Mouse (Mus musculus) kidney, embryonic 15.5 days (tissue): Measurements from ENCODE around the gene Olfr1282. TPM values are rescaled to one million over a fixed set of nuclear protein-coding genes. Genes with fewer than 3 reads are reported as not detected.
"Not testable (repeated sequence)": the region's sequence is repeated elsewhere in the genome, so short reads cannot be mapped to it uniquely, and the experiment has no call there.

Source experiments
- ATAC-seq: fragments of 200-750 bp; cut with Nextera tagmentation; replicated peaks from 2 replicates; pipeline ENCODE4 v1.8.0; 2017; ENCODE audit warnings: moderate TSS enrichment; ENCODE audit not compliant: low FRiP score
- H3K27ac ChIP-seq: fragments of 300-500 bp; sonication (generic); 2 replicates; pipeline ENCODE4 v1.5.1; 2015; ENCODE audit warnings: mild to moderate bottlenecking, inconsistent platforms
- H3K27me3 ChIP-seq: fragments of 300-500 bp; sonication (generic); 2 replicates; pipeline ENCODE4 v1.6.1; 2015; ENCODE audit warnings: inconsistent platforms
- H3K36me3 ChIP-seq: fragments of 300-500 bp; sonication (generic); 2 replicates; pipeline ENCODE4 v1.6.1; 2015; ENCODE audit warnings: inconsistent platforms
- H3K4me1 ChIP-seq: fragments of 300-500 bp; sonication (generic); 2 replicates; pipeline ENCODE4 v1.6.1; 2015; ENCODE audit warnings: inconsistent platforms
- H3K4me2 ChIP-seq: fragments of 300-500 bp; sonication (generic); 2 replicates; pipeline ENCODE4 v1.6.1; 2015; ENCODE audit warnings: moderate library complexity, mild to moderate bottlenecking, inconsistent platforms
- H3K4me3 ChIP-seq: fragments of 300-500 bp; sonication (generic); replicated peaks from 2 replicates; pipeline ENCODE4 v1.5.1; 2015; ENCODE audit warnings: mild to moderate bottlenecking, inconsistent platforms
- H3K9ac ChIP-seq: fragments of 300-500 bp; sonication (generic); 2 replicates; pipeline ENCODE4 v1.6.1; 2015; ENCODE audit warnings: mild to moderate bottlenecking, inconsistent platforms
- H3K9me3 ChIP-seq: fragments of 300-500 bp; sonication (generic); replicated peaks from 2 replicates; pipeline ENCODE4 v1.6.1; 2016; ENCODE audit warnings: inconsistent platforms
- WGBS: fragments of 180-500 bp; shearing (Covaris S2); methylation state at CpG from one replicate; pipeline ENCODE4 v1.1.7; 2015; ENCODE audit warnings: mixed read lengths; 5-methylcytosine and 5-hydroxymethylcytosine counted together
- polyA plus RNA-seq: library from polyadenylated mRNA; unstranded; fragments of >200 nt; fragmentation: Nextera tagmentation; extraction: Ambion mirVana; gene quantifications from 2 replicates; pipeline ENCODE4 v1.2.1, GENCODE M21; 2015

Olfr1282 gene
- polyA plus RNA-seq = not detected in 2 replicates

DNA sequence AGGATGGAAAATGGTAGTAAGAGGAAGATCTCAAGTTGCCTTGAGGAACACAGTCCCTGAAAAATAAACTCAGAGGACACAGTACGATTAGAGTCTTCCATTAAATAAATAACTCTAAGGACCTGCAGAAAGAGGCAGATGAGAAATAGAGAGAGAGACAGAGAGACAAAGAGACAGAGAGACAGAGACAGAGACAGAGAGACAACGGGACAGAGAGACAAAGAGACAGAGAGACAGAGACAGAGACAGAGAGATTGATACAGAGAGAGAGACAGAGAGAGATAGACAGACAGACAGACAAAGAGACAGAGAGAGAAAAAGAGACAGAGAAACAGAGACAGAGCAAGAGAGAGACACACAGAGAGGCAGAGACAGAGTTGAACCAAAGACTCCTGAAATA lies at the start of gene Olfr1282:
Olfr1282 (minus strand) TSS at position 101 of the 400 bp plus-strand sequence.
- H3K27ac ChIP-seq = no peak within 1 kb of the TSS
- no peaks in the 10 kb centered on the region for H3K4me1 ChIP-seq
- H3K9me3 ChIP-seq = no peaks in the 10 kb centered on the region
- no peak within 1 kb of the TSS for H3K4me3 ChIP-seq
- no peak for ATAC-seq
- WGBS = 76% methylated on average over 2 of the region's 2 CpGs
- no peak within 1 kb of the TSS for H3K9ac ChIP-seq
- H3K4me2 ChIP-seq = no peak within 1 kb of the TSS
- H3K27me3 ChIP-seq = no peaks in the 10 kb centered on the region
- no peaks in the 10 kb centered on the region for H3K36me3 ChIP-seq

DNA sequence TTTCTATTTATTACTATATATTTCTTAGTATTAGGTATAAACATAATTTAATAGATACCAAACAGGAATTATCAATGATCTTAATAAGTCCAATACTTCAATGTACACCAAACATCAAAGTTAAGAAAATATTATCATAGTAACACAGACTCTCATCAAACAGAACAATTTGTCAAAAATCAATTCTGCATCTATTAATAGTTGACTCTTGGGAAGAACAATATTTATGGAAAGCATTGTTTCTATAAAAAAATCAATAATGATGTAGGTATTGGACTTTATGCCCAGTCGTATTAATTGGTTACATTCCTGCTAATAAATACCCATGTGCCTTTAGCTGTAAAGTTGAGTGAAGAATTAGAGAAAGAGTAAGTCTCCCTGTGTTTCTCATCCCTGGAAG lies 39.3 kb upstream of the Olfr1282 start, which contains the start of gene Olfr1284:
Olfr1284 (plus strand) TSS at position 301 of the 400 bp plus-strand sequence.
- H3K27ac ChIP-seq = no peak within 1 kb of the TSS
- H3K36me3 ChIP-seq = no peaks in the 10 kb centered on the region
- H3K4me3 ChIP-seq = no peak within 1 kb of the TSS
- WGBS = 88% methylated on average over 1 of the region's 1 CpGs
- no peak within 1 kb of the TSS for H3K9ac ChIP-seq
- no peak within 1 kb of the TSS for H3K4me2 ChIP-seq
- ATAC-seq = no peak
- no peaks in the 10 kb centered on the region for H3K4me1 ChIP-seq
- H3K27me3 ChIP-seq = no peaks in the 10 kb centered on the region
- H3K9me3 ChIP-seq = no peaks in the 10 kb centered on the region

DNA sequence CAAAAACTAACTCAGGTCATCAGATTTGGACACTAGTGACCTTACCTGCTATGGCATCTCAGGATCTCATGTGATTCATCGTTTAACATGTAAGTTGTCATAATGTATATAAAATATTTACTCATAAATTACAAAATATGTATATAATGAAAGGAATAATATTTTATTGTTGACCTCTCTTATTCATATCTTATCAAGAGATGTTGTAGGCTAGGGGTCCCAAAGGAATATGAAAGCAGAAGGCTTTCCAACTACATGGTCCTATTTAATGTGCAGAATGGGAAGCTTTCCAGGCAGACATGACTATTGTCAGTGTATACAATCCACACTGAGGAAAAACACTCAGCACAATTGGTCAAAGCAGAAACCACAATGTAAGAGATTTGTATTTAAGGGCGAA lies 30.6 kb upstream of the Olfr1282 start, which contains the start of gene Olfr1283:
Olfr1283 (plus strand) TSS at position 301 of the 400 bp plus-strand sequence.
- H3K9me3 ChIP-seq = no peaks in the 10 kb centered on the region
- no peaks in the 10 kb centered on the region for H3K27me3 ChIP-seq
- H3K4me2 ChIP-seq = no peak within 1 kb of the TSS
- H3K4me1 ChIP-seq = no peaks in the 10 kb centered on the region
- H3K27ac ChIP-seq = no peak within 1 kb of the TSS
- no peak within 1 kb of the TSS for H3K9ac ChIP-seq
- WGBS = 70% methylated on average over 2 of the region's 2 CpGs
- H3K36me3 ChIP-seq = no peaks in the 10 kb centered on the region
- ATAC-seq = no peak
- H3K4me3 ChIP-seq = no peak within 1 kb of the TSS

GRCm38 (mm10) chr2:111333721-111334120 lies 2.2 kb downstream of the Olfr1282 start:
- 87% methylated on average over 5 of the region's 5 CpGs for WGBS
- not testable (repeated sequence) for H3K27me3 ChIP-seq, H3K9ac ChIP-seq, H3K27ac ChIP-seq, H3K36me3 ChIP-seq, H3K4me3 ChIP-seq, H3K4me2 ChIP-seq, ATAC-seq, H3K4me1 ChIP-seq, H3K9me3 ChIP-seq

DNA sequence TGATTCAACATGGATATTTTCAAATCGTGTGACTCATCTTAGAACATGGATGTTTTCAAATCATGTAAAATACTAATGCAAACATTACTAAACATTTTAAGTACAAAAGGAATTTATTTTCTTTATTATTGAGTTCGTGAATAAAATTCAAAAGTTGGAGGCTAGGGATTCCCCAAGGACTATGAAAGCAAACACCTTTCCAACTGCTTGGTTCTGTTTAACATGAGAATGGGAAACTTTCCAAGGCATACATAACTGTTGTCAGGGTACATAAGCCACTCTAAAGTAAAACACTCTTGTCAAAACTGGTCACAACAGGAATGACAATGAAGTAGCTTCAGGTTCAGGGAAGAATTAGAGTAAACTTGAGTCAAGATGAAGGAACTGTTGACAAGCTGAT lies 9.7 kb downstream of the Olfr1282 start, which contains the start of gene Olfr1281:
Olfr1281 (plus strand) TSS at position 301 of the 400 bp plus-strand sequence.
- Histone ChIP-seq H3K4me1 (no peaks in the 10 kb centered on the region), H3K4me3 (no peak within 1 kb of the TSS), H3K27me3 (no peaks in the 10 kb centered on the region), H3K9me3 (no peaks in the 10 kb centered on the region), H3K4me2 (no peak within 1 kb of the TSS), H3K9ac (no peak within 1 kb of the TSS), H3K27ac (no peak within 1 kb of the TSS), H3K36me3 (no peaks in the 10 kb centered on the region)
- ATAC-seq = no peak
- WGBS = 78% methylated on average over 2 of the region's 2 CpGs

GRCm38 (mm10) chr2:111313717-111314116 lies 22.2 kb downstream of the Olfr1282 start, which contains the start of gene Olfr1280:
Olfr1280 (plus strand) TSS chr2:111314017.
- ATAC-seq = no peak
- H3K27me3 ChIP-seq = no peaks in the 10 kb centered on the region
- no peaks in the 10 kb centered on the region for H3K4me1 ChIP-seq
- no peak within 1 kb of the TSS for H3K9ac ChIP-seq
- no peak within 1 kb of the TSS for H3K27ac ChIP-seq
- H3K9me3 ChIP-seq = no peaks in the 10 kb centered on the region
- no peaks in the 10 kb centered on the region for H3K36me3 ChIP-seq
- H3K4me2 ChIP-seq = no peak within 1 kb of the TSS
- H3K4me3 ChIP-seq = no peak within 1 kb of the TSS

- no peaks in the 10 kb centered on the region for H3K9me3 ChIP-seq
- H3K9ac ChIP-seq = no peak within 1 kb of the TSS
- ATAC-seq = no peak
- H3K4me1 ChIP-seq = no peaks in the 10 kb centered on the region
- no peaks in the 10 kb centered on the region for H3K36me3 ChIP-seq
- no peak within 1 kb of the TSS for H3K4me2 ChIP-seq
- H3K27ac ChIP-seq = no peak within 1 kb of the TSS
- H3K4me3 ChIP-seq = no peak within 1 kb of the TSS
- no peaks in the 10 kb centered on the region for H3K27me3 ChIP-seq
Observed at GRCm38 (mm10) chr2:111300374-111300773, 35.5 kb downstream of the Olfr1282 start, which contains the start of gene Olfr1279. Olfr1279 (plus strand) TSS chr2:111300635.

DNA sequence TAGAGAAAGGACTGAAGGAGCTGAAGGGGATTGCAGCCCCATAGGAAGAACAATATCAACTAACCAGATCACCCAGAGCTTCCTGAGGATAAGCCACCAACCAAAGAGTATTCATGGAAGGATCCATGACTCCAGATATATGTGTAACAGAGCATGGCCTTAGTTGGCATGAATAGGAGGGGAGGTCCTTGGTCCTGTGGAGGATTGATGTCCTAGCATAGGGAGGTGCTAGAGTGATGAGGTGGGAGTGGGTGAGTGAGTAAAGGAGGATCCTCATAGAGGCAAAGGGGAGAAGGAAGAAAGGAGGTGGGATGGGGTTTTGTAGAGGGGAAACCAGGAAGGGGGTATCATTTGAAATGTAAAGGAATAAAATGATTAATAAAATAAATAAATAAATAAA lies 37.3 kb downstream of the Olfr1282 start:
- H3K4me2 ChIP-seq = no peak overlapping the region
- H3K9me3 ChIP-seq = no peaks in the 10 kb centered on the region
- H3K4me3 ChIP-seq = no peak overlapping the region
- H3K36me3 ChIP-seq = no peaks in the 10 kb centered on the region
- H3K9ac ChIP-seq = no peak overlapping the region
- no peaks in the 10 kb centered on the region for H3K4me1 ChIP-seq
- H3K27me3 ChIP-seq = no peaks in the 10 kb centered on the region
- no peak overlapping the region for H3K27ac ChIP-seq
- ATAC-seq = no peak

DNA sequence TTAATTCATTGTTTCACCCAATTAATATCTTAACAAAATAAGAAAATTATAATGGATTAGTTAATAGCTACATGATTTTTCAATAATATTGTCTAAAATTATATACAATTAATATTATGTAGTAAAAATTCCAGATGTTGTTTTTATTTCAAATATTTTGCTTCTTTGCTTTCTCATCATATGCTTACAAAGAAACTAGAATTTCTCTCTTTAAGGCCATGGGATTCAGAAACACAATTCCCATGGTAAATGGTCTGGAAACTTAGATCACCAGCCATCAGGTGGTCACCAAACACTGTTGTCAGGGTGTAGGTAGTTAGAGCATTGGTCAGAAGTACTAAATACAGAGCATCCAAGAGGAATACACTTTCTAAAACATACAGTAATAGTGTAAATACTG lies 46.0 kb downstream of the Olfr1282 start, which contains the start of gene Olfr1278:
Olfr1278 (plus strand) TSS at position 301 of the 400 bp plus-strand sequence.
- no peak within 1 kb of the TSS for H3K4me2 ChIP-seq
- no peaks in the 10 kb centered on the region for H3K36me3 ChIP-seq
- H3K27me3 ChIP-seq = no peaks in the 10 kb centered on the region
- ATAC-seq = no peak
- H3K9me3 ChIP-seq = no peaks in the 10 kb centered on the region
- no peak within 1 kb of the TSS for H3K4me3 ChIP-seq
- no peak within 1 kb of the TSS for H3K9ac ChIP-seq
- no peak within 1 kb of the TSS for H3K27ac ChIP-seq
- H3K4me1 ChIP-seq = no peaks in the 10 kb centered on the region

Other genes starting within 250 kb of the Olfr1282 start
- gene Gm13941, start 230.1 kb downstream of the Olfr1282 start, polyA plus RNA-seq = not detected in 2 replicates
- gene Gm15130, start 183.1 kb downstream of the Olfr1282 start, polyA plus RNA-seq = not detected in 2 replicates
- gene 4930430A15Rik, start 106.5 kb downstream of the Olfr1282 start, polyA plus RNA-seq = not detected in 2 replicates
- gene Olfr1275, start 100.8 kb downstream of the Olfr1282 start, polyA plus RNA-seq = not detected in 2 replicates
- not detected in 2 replicates for gene Olfr1276, start 81.6 kb downstream of the Olfr1282 start, polyA plus RNA-seq
- gene Olfr1277, start 62.0 kb downstream of the Olfr1282 start, polyA plus RNA-seq = not detected in 2 replicates
- gene Olfr1278, start 45.9 kb downstream of the Olfr1282 start, polyA plus RNA-seq = not detected in 2 replicates
- gene Olfr1279, start 35.4 kb downstream of the Olfr1282 start, polyA plus RNA-seq = not detected in 2 replicates
- not detected in 2 replicates for gene Olfr1280, start 22.1 kb downstream of the Olfr1282 start, polyA plus RNA-seq
- not detected in 2 replicates for gene Olfr1281, start 9.6 kb downstream of the Olfr1282 start, polyA plus RNA-seq
- not detected in 2 replicates for gene Olfr1283, start 30.7 kb upstream of the Olfr1282 start, polyA plus RNA-seq
- not detected in 2 replicates for gene Olfr1284, start 39.4 kb upstream of the Olfr1282 start, polyA plus RNA-seq
- not detected in 2 replicates for gene Olfr1286, start 87.0 kb upstream of the Olfr1282 start, polyA plus RNA-seq
- gene Olfr1287, start 113.1 kb upstream of the Olfr1282 start, polyA plus RNA-seq = not detected in 2 replicates
- gene Olfr1288, start 138.0 kb upstream of the Olfr1282 start, polyA plus RNA-seq = not detected in 2 replicates
- not detected in 2 replicates for gene Olfr1289, start 144.7 kb upstream of the Olfr1282 start, polyA plus RNA-seq
- gene Olfr1290, start 157.8 kb upstream of the Olfr1282 start, polyA plus RNA-seq = not detected in 2 replicates
- not detected in 2 replicates for gene Olfr1291-ps1, start 161.1 kb upstream of the Olfr1282 start, polyA plus RNA-seq
- not detected in 2 replicates for gene Olfr1293-ps, start 189.1 kb upstream of the Olfr1282 start, polyA plus RNA-seq
- gene Olfr1294, start 204.2 kb upstream of the Olfr1282 start, polyA plus RNA-seq = not detected in 2 replicates
- gene Olfr1295, start 233.6 kb upstream of the Olfr1282 start, polyA plus RNA-seq = not detected in 2 replicates